Mouse (Mus musculus) hindbrain, embryonic 11.5 days (tissue): ENCODE measurements at regions not wholly inside any gene's neighbourhood (a gene's known extent, or its start where the extent isn't known, plus 50 kb on each side); places are given as distances from the start of the nearest gene placed in this dataset.

Experiments
- ATAC-seq: fragments of 200-750 bp; cut with Nextera tagmentation; 2 replicates; pipeline ENCODE4 v1.8.0; 2017; ENCODE audit warnings: mild to moderate bottlenecking, moderate TSS enrichment, moderate library complexity; ENCODE audit not compliant: low FRiP score
- DNase-seq: peaks from one replicate; pipeline ENCODE4 v3.0.0-alpha.2; 2015; ENCODE audit warnings: low spot score
- H3K27ac ChIP-seq: fragments of 300-500 bp; sonication (generic); 2 replicates; pipeline ENCODE4 v1.5.1; 2014; ENCODE audit warnings: mild to moderate bottlenecking, low read depth, low read length
- H3K27me3 ChIP-seq: fragments of 300-500 bp; sonication (generic); 2 replicates; pipeline ENCODE4 v1.6.1; 2014; ENCODE audit warnings: mild to moderate bottlenecking, low read length, moderate library complexity, mixed read lengths; ENCODE audit not compliant: control insufficient read depth, insufficient read depth
- H3K36me3 ChIP-seq: fragments of 300-500 bp; sonication (generic); 2 replicates; pipeline ENCODE4 v1.6.1; 2014; ENCODE audit warnings: mild to moderate bottlenecking, low read length, moderate library complexity, mixed read lengths; ENCODE audit not compliant: control insufficient read depth, insufficient read depth
- H3K4me1 ChIP-seq: fragments of 300-500 bp; sonication (generic); replicated peaks from 2 replicates; pipeline ENCODE4 v1.6.1; 2014; ENCODE audit warnings: low read length, mixed read lengths; ENCODE audit not compliant: control insufficient read depth, insufficient read depth
- H3K4me2 ChIP-seq: fragments of 300-500 bp; sonication (generic); replicated peaks from 2 replicates; pipeline ENCODE4 v1.6.1; 2014; ENCODE audit warnings: mild to moderate bottlenecking, low read depth, low read length
- H3K4me3 ChIP-seq: fragments of 300-500 bp; sonication (generic); 2 replicates; pipeline ENCODE4 v1.5.1; 2014; ENCODE audit warnings: low read depth, low read length
- H3K9ac ChIP-seq: fragments of 300-500 bp; sonication (generic); 2 replicates; pipeline ENCODE4 v1.6.1; 2014; ENCODE audit warnings: low read depth, low read length
- H3K9me3 ChIP-seq: fragments of 300-500 bp; sonication (generic); 2 replicates; pipeline ENCODE4 v1.6.1; 2016; ENCODE audit warnings: low read length; ENCODE audit not compliant: control insufficient read depth
- WGBS: fragments of 180-500 bp; shearing (Covaris S2); extraction: QIAGEN DNeasy Blood & Tissue Kit; methylation state at CpG from one replicate; pipeline ENCODE4 v1.1.7; 2014; 5-methylcytosine and 5-hydroxymethylcytosine counted together

DNA sequence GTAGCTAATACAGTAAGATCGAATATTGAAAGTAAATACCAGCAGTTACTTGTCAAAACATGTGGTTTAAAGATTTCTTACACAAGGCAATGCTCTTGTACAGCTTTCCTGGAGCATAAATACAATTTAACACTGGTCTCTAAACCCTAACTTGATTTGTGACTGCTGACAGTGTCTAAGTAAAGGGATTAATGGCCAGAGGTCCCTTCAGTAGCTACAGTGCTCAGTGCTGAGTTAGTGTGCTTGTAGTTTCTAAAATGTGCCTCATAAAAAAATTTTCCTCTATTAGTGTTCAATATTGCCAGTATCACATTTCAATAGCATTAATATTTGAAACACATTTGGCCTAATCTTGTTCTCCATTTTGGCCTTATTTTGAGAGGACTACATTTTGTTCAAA is 909.0 kb downstream of the Serpinb8 start:
- Histone ChIP-seq H3K27me3 (no peaks in the 10 kb centered on the region), H3K9me3 (no peaks in the 10 kb centered on the region), H3K27ac (no peak overlapping the region), H3K36me3 (no peaks in the 10 kb centered on the region), H3K4me3 (no peak overlapping the region), H3K4me2 (no peak overlapping the region), H3K4me1 (no peaks in the 10 kb centered on the region), H3K9ac (no peak overlapping the region)
- ATAC-seq (no peak), DNase-seq (no peak)
- WGBS, result 83% methylated on average over 1 of the region's 1 CpGs

GRCm38 (mm10) chr1:108527424-108527823 is 937.6 kb downstream of the Serpinb8 start:
- no peaks in the 10 kb centered on the region for H3K9me3 ChIP-seq
- no peak overlapping the region for H3K9ac ChIP-seq
- no peak overlapping the region for H3K4me2 ChIP-seq
- no peaks in the 10 kb centered on the region for H3K36me3 ChIP-seq
- H3K4me1 ChIP-seq, result no peaks in the 10 kb centered on the region
- H3K4me3 ChIP-seq, result no peak overlapping the region
- ATAC-seq (no peak), DNase-seq (no peak)
- WGBS, result 88% methylated on average over 2 of the region's 2 CpGs
- H3K27me3 ChIP-seq, result no peaks in the 10 kb centered on the region
- H3K27ac ChIP-seq, result no peak overlapping the region

GRCm38 (mm10) chr1:108538238-108538637 is 948.4 kb downstream of the Serpinb8 start:
- 79% methylated on average over 11 of the region's 11 CpGs for WGBS
- Histone ChIP-seq H3K4me3 (no peak overlapping the region), H3K9ac (no peak overlapping the region), H3K27ac (no peak overlapping the region), H3K4me2 (no peak overlapping the region), H3K4me1 (no peaks in the 10 kb centered on the region), H3K36me3 (no peaks in the 10 kb centered on the region), H3K9me3 (no peaks in the 10 kb centered on the region), H3K27me3 (no peaks in the 10 kb centered on the region)
- no peak; the same call in 1 of the 2 replicates for ATAC-seq
- DNase-seq, result no peak

- 52% methylated on average over 2 of the region's 2 CpGs for WGBS
- no peak overlapping the region for H3K4me2 ChIP-seq
- no peak overlapping the region for H3K9ac ChIP-seq
- H3K4me1 ChIP-seq, result no peaks in the 10 kb centered on the region
- no peak overlapping the region for H3K4me3 ChIP-seq
- H3K9me3 ChIP-seq, result no peaks in the 10 kb centered on the region
- H3K27me3 ChIP-seq, result no peaks in the 10 kb centered on the region
- no peak overlapping the region for H3K27ac ChIP-seq
- no peaks in the 10 kb centered on the region for H3K36me3 ChIP-seq
- no peak for ATAC-seq
- no peak for DNase-seq
Observed at GRCm38 (mm10) chr1:108548721-108549120, 958.9 kb downstream of the Serpinb8 start.

DNA sequence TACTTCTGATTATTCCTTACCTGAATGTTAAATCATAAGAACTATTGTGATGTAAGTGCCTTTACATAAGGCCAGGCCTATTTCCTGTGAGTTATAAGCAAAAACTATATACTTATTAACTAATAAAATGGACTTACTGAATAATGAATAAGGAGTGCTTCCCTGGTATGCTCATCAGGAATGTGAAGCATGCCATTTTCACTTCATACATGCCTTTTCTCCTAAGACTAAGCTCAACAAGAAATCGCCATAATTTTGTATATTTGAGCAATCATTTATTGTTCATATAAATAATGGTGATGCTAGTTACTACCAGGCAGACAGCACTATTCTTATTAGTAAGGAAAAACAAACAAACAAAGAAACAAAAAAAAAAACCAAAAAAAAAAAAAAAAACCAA is 969.1 kb downstream of the Serpinb8 start:
- WGBS, result 93% methylated on average over 1 of the region's 1 CpGs
- no peak overlapping the region for H3K9ac ChIP-seq
- ATAC-seq (no peak), DNase-seq (no peak)
- no peaks in the 10 kb centered on the region for H3K36me3 ChIP-seq
- H3K27ac ChIP-seq, result no peak overlapping the region
- no peaks in the 10 kb centered on the region for H3K9me3 ChIP-seq
- no peak overlapping the region for H3K4me2 ChIP-seq
- H3K4me3 ChIP-seq, result no peak overlapping the region
- no peaks in the 10 kb centered on the region for H3K4me1 ChIP-seq
- no peaks in the 10 kb centered on the region for H3K27me3 ChIP-seq

DNA sequence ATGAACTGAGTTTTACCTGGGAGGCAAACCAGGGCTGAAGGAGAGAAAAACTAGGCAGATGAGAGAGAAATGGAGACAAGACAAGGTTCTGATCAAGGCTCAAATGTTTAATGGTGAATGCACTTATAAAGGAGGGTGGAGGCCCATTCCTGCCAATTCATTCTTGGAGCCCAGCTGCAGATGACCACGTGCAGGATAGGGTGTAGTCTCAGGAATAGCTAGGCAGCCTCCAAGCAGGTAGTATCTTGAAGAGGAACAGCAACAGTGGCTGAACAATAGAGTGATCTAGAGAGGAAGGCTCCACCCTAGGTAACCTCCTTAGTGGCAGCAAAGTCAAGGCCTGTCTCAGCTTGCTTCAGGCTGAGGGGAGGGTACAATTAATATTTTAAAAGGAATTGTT is 973.2 kb downstream of the Serpinb8 start:
- no peak overlapping the region for H3K4me2 ChIP-seq
- 63% methylated on average over 1 of the region's 1 CpGs for WGBS

GRCm38 (mm10) chr1:108571977-108572376 is 982.2 kb downstream of the Serpinb8 start:
- 53% methylated on average over 3 of the region's 3 CpGs for WGBS
- DNase-seq (no peak), ATAC-seq (no peak)
- Histone ChIP-seq H3K27me3 (no peaks in the 10 kb centered on the region), H3K36me3 (no peaks in the 10 kb centered on the region), H3K4me3 (no peak overlapping the region), H3K27ac (no peak overlapping the region), H3K9me3 (no peaks in the 10 kb centered on the region), H3K4me1 (no peaks in the 10 kb centered on the region), H3K9ac (no peak overlapping the region), H3K4me2 (no peak overlapping the region)

More for the DNA sequence above, 973.2 kb downstream of the Serpinb8 start:
- no peak overlapping the region for H3K27ac ChIP-seq
- no peaks in the 10 kb centered on the region for H3K4me1 ChIP-seq
- H3K9ac ChIP-seq, result no peak overlapping the region
- no peak overlapping the region for H3K4me3 ChIP-seq
- ATAC-seq, result no peak
- no peak for DNase-seq
- no peaks in the 10 kb centered on the region for H3K27me3 ChIP-seq
- H3K9me3 ChIP-seq, result no peaks in the 10 kb centered on the region
- H3K36me3 ChIP-seq, result no peaks in the 10 kb centered on the region

DNA sequence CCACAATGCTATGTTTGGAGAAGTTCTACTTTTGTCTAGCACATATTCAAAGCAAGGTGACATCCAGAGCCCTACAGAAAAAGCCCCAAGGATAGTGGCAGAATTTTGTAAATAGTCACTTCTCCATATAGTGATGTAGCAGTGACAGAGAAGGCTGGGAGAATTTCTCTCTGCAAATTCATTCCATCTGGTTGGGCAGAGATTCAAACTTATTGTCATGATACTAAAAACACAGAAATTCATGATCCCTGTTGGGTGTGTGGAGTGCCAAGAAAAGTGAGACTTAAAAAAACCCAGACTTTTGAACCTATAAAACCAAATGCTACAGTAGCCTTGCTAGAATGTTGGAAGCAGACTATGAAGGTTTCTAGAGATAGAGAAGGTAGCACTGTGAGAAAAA is 983.0 kb downstream of the Serpinb8 start:
- ATAC-seq (no peak), DNase-seq (no peak)
- H3K4me3 ChIP-seq, result no peak overlapping the region

DNA sequence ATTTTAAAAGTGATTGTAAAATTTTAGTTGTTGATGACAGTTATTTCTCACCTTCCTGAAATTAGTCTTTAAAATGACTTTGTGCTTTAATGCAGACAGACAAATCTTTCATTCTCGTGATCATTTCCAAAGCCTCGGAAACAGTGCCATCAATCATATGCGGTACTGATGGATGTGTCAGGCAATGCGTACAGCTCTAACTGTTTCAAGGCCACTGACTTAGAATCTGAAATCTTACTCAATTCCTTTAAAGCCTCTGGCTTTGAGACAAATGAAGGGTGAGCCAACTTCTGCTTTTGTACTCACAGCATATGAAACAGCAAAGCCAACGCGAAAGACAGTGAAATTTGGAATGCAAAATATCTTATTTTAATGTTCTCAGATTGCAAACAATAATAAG is 987.0 kb downstream of the Serpinb8 start:
- DNase-seq (no peak), ATAC-seq (no peak)
- no peaks in the 10 kb centered on the region for H3K27me3 ChIP-seq
- no peaks in the 10 kb centered on the region for H3K9me3 ChIP-seq
- no peak overlapping the region for H3K4me3 ChIP-seq
- no peaks in the 10 kb centered on the region for H3K4me1 ChIP-seq
- H3K4me2 ChIP-seq, result no peak overlapping the region
- no peak overlapping the region for H3K9ac ChIP-seq
- no peak overlapping the region for H3K27ac ChIP-seq
- 81% methylated on average over 6 of the region's 6 CpGs for WGBS
- no peaks in the 10 kb centered on the region for H3K36me3 ChIP-seq

More for the DNA sequence above, 983.0 kb downstream of the Serpinb8 start:
- H3K9me3 ChIP-seq, result no peaks in the 10 kb centered on the region
- H3K27ac ChIP-seq, result no peak overlapping the region
- no peaks in the 10 kb centered on the region for H3K36me3 ChIP-seq
- no peak overlapping the region for H3K4me2 ChIP-seq
- H3K9ac ChIP-seq, result no peak overlapping the region
- H3K27me3 ChIP-seq, result no peaks in the 10 kb centered on the region
- H3K4me1 ChIP-seq, result no peaks in the 10 kb centered on the region
